Mouse (Mus musculus) ZHBTc4 (cell line): ENCODE data around the gene Sh2d5.
A peak's percentile ranks its signal among the peaks of the same experiment; 100 is the strongest.

ENCODE experiments used
- DNase-seq: peaks from one replicate; pipeline ENCODE4 v3.0.0-alpha.2; 2011; ENCODE audit warnings: low read depth, low spot score

Sh2d5 gene

DNA sequence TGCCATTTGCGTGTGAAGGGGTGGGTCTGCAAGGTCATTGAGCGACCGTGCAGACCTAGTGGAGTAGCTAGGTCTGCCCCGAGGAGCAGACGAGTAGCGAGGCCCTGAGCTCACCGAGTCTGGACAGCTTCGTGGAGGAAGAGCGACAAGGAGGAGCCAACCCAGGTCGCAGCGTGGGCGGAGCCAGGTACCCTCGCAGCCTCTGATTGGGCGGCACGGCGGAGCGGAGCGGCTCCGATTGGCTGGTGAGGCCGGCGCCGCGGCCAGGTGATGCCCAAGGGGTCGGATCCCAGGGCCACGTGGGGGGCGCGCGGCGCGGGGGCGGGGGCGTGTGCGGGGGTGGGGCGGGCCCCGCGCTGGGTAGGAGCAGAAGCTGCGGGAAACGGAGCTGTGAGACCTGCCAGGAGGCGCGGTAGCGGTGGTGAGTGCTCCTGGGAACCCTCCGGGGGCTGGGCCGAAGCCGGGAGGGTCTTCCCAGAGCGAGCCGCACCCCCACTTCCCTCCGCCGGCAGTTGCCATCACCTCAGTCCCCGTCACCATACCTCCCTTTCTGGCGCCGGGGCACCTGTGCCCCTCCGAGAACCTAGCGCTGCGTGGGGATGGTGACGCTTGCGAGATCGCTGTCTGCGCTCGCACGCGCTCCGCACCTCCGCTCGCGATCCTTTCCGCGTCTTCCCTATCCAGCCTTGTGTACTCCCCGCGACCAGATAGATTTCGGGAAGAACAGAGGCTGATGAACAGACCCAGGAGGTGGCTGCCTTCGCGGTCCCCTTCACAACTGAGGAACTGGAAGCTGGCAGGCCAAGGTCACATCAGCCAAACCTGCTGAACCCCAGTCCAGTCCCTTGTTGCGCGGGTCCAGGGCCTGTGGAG is at the start of gene Sh2d5, which contains the start of gene Kif17:
Sh2d5 (plus strand) TSS at position 316 of the 873 bp plus-strand sequence.
Kif17 (plus strand) TSS at position 348 of the 873 bp plus-strand sequence.
- DNase-seq, result peak; percentile 93

DNA sequence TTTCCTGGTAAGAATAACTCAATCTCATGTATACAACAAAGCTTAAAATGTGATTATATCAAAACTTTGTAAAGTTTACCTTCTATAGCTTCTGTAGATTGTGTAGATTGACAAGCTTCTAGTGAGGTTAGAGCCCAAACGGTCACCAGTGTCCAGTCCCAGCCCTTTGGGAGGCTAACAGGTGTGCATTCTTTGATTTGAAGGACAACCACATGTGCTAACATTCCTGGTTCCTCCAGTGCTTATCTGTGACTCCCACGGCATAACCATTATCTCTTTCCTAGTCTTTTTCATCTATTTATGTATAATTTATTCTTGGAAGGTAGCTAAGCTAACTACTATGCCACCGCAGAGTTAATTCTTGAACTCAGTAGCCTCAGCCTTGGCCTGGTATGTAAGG is 49.4 kb upstream of the Sh2d5 start:
- no peak for DNase-seq

DNA sequence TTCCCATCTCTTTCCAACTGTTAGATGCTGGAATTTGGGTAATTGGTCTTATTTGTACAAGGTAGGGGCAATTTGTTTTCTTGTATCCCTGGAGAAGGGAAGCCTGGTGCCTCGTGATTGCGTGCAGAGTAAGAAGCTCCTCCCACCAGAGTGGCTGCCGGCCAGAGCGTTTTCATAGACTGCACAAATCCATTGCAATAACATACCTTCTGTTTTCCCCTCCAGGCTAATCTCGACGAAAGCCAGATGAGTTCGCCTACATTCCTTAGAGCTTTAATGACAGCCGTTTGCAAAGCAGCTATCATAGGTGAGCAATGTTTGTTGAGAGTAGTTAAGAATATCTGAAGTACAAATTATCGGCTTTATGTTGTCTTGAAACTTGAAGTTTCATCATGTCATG is 48.5 kb upstream of the Sh2d5 start:
- peak; percentile 18 for DNase-seq

DNA sequence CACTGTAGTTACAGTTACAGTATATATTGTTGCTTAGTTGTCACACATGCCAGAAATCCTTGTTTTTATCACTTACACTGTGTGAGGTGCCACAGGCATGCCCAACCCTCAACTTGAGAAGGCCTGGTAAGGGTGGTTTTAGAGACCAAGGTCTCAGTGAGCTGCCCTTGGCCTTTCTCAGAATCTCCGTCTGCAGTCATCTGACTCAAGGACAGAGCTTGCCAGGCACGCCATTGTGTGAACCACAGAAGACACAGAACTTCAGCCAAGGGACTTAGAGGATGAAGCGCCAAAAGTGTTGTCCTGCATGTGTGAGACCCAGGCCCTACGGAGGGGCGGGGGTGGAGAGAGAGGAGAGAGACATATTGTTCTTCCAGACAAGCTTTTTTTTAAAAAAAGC is 40.1 kb upstream of the Sh2d5 start:
- DNase-seq, result no peak

DNA sequence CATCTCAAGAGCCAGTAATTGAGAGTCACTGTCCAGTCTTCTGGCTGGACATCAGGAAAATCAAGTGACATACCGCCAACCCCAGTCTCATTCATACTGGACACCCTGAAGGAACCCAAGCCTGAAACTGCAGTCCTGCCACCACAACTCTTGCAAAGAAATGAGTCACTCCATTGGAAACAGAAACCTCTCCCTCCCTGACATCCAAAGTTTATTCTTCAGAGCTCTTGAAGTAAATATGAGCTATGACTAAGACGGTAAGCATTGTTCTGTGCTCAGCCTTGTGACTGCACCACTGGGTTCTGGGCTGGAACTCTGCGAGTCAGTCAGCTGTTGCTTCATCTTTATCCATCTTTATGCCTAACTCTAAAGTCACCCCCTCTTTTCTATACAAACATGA is 36.3 kb upstream of the Sh2d5 start:
- DNase-seq, result no peak

DNA sequence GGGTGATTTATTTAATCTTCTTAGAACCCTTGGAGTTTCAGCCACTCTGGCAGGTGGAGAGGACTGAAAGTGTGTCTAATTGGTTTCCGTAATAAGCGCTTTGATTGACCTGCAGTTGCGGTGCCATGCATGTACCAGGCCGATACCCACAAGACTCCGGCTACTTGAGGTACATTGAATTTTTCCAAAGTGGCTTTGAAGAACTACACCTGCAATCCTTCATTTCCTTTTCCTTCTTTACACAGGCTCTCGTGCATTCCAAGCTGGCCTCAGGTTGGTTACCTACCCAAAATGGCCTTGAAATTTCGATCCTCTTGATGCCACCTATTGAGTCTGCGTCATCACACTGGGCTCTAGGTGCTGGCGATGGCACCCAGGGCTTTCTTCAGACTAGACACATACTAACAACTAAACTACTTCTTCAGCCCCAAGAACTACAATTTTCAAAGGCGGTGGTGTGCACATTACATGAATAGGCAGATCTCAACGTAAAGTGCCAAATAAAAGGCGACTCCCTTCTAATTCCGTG is 34.5 kb upstream of the Sh2d5 start:
- DNase-seq, result no peak

DNA sequence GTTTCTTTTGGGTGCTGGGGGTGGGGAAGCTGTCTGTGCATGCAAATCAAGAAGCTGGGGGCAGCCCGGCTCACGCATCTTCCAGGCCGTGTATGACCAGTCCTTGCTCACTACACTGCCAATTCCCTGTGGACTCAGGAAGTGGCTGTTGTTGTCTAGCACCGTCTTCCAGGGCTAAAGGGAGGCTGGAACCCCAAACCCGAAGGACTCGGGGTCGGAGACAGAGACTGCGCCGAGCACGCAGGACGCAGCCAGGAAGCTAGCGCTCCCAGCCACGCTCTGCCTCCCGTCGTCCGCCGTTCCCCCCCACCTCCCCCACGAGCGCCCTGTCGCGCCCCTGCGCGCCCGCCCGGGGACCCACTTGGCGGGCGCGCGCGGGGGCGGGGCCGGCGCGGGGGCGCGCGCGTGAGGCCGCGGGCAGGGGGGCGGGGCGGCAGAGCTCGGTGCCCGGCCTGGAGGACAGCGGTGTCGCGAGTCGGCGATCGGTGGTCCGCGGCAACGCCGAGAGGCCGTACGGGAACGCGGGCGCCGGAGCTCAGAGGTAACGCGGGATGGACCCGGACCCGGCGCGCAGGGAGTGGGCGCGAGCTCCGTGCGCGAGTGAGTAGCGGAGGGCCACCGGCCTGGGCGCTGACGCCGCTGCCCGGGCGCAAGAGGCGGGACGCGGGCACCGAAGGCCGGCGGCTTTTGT is 33.9 kb upstream of the Sh2d5 start, which contains the start of gene Hp1bp3:
Hp1bp3 (plus strand) TSS at position 97 of the 691 bp plus-strand sequence.
- peak; percentile 91 for DNase-seq

DNA sequence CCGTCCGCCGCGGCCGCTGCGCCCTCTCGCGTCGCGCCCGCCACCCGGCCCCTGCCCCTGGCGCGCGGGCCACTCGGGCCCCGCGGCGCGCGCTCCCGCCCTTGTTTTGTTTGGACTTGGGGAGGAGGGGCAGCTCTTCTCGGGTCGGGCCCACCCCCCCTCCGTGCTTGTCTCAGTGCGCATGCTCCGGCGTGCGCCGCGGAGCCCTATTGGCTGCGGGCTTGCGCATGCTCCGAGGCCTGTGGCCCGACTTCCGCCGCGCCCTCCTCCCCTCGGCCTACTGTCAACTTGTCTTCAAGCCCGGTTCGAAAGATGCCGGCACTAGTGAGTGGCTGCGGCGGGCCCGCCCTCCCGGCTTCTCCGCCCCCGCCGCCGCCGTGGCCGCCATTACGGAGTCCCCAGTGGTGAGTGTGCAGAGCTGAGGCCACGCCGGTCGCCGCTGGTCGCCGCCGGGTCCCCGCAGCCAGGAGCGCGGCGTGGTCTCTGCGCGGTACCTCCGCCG is 33.3 kb upstream of the Sh2d5 start:
- peak; percentile 99 for DNase-seq

DNA sequence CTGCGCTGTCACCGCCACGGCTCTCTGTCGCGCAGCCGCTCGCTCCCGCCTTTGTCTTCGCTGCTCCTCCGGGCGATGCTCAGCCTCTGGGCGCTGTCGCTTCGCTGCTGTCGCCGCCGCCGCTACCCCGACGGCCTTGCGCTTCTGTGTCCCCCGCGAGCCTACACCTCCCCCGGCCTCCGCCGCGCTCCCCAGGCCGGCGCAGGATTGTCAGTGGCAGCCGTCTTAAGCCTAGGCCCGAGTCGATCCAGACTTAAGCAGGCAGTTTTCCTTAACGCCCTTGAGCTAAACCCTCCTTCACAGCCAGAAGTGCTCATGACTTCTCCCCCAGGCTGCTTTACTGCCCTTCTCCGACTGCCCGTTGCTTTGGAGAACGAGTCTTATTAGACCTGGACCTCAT is 32.8 kb upstream of the Sh2d5 start:
- no peak for DNase-seq

DNA sequence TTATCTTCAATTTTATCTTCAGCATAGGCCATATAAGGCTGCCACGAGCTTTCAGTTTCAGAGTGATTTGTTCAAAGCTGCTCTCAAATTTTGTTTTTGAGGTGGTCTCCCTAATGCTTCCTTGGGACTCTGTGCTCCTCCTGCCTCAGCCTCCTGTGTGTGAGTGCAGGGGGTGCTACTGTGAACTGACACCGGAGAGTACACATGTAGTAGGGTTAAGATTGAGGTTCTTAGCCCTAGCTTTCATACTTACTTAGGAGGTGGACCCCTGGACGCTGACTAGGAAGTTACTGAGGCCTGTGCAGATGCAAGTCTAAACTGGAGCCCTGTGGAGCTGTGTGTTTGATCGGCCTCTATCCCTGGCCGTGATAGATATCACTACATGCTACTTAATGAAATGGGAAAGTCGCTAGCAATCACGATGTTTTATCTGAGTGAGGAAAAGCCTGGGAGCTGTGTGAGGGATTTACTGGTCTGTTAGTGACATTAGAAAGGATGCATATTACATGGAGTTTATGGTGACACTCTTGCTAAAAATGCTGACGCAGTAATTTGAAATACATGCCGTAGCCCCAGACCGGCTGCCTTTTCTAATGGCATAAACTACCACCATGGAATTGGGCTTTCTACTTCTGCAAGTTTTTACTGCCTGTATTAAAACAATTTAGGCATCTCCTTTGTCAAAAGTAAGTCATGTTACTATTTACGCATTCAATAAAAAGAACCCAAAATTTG is 32.1 kb upstream of the Sh2d5 start:
- no peak for DNase-seq

DNA sequence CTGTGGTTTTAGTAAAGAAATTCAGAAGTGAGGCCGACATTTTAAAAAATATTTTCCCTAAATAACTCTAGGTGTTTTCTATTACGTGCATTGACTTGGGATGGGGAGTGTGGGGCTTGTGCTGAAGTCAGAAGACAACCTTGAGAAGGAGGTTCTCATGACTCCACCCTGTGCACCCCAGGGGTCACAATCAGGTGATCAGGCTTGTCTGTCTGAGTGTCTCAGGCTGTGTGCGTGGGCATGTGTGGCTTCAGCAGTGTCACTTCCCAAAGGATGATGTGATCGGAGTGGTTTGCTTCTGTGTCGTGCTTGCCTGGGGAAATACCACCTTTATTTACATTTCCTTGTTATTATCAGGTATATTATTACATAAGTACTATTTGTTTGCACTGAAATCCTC is 30.9 kb upstream of the Sh2d5 start:
- peak; percentile 39 for DNase-seq

DNA sequence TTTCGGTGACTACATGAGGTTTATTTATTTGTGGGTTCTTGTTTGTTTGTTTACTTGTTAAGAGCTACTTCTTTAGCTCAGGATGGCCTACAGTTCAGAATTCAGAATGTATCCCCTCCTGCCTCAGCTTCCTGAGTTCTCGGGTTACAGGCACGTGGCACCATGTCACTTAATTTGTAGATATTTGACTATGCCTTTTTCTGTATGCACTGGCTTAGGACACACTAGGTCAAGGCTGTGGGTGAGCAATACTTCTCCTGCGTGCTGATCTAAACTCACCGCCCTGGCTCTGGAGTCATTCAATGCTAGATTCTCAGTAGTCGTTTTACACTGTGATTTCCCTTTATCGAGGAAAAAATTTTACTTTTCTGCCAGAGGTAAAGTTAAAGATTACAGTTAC is 29.4 kb upstream of the Sh2d5 start:
- no peak for DNase-seq

DNA sequence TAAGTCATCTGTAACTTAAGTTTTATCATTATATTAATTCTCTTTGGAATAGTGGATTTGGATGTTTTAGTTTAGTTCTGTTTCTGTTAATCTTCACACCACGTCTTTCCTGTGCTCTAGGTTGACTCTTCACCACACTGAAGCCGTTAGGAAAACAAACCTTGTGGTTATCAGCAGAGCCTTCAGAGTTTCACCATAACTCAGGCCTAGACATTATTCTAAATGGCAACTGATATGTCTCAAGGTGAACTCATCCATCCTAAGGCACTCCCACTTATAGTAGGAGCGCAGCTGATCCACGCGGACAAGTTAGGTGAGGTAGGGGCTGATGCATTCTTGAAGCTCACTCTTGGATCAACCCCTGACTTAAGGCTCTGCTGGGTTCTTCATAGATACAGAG is 28.8 kb upstream of the Sh2d5 start:
- DNase-seq, result no peak

DNA sequence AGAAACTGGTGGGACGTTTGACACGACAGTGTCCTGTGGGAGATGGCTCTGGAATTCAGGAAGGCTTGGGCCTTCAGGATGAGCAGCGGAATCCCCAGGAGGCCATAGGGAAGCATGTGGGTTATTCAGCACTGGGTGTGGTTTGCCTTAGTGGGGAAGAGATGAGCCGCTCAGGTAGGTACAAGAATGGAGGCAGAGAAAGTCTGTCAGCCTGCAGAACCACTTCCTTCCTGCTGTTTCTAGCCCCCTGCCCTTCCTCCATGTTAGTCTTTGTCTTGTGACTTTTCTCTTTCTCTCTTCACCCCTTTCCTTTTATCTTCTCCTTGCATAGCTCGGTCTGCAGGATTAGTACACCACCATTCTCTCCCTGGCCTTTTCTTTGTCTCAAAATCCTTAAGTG is 27.8 kb upstream of the Sh2d5 start:
- peak; percentile 29 for DNase-seq

DNA sequence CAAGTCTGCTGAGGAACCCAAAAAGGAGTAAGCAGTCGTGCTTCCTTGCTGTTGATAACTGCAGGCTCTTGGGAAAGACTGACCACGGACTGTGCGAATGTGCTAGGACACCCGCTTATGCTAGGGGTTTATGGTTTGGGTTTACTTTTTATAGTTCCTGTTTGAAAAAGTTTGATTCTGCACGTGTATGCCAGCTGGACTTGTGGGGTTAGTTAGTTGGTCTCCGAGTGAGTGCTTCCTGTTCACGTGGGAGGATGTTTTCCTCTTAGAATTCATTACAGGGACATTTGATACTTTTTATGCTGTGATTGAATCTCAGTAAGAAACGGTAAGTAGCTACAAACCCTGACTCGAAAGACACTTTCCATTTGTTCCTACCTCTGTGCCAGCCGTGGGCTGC is 26.6 kb upstream of the Sh2d5 start:
- DNase-seq, result no peak

DNA sequence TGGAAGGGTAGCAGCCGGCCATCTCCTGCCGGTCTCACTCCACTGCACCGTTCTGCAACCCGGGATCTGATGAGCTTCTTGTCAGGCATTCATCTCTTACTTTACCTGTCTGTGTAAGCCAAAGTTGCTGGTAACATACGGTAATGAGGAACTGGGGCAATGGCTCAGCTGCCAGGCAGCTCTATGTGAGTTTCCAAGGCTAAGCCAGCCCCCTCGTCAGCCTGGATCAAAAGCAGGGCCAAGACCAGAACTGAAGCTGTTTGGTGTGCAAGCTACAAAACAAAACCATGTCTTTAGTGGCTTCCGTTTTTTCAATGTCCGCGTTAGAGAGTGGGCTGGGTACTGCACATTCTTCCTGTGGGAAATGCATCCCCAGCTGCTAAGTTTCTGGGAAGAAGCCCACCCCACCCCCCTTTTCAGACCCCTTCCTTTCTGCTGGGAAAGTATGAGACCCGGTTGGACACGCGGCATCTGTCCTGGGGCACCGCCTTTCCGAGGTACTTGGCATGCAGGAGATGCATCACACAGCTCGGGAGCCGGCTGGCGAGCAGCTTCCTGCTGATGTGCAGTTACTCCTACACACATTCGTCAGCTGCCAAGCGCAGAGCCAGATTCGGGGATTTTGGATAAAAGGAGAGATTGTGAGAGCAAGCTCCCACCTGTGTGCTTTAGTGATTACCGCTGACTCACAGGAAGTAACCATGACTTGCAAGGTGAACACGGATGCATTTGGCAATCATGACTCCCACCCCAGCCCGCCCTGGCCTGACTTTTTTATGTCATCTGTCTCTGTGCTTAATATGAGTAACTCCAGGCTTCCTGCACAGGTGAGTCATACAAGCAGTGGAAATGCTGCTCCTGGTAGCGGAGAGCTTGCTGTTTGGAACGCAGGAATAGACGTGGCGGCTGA is 3.2 kb upstream of the Sh2d5 start:
- peak; percentile 16 for DNase-seq

DNA sequence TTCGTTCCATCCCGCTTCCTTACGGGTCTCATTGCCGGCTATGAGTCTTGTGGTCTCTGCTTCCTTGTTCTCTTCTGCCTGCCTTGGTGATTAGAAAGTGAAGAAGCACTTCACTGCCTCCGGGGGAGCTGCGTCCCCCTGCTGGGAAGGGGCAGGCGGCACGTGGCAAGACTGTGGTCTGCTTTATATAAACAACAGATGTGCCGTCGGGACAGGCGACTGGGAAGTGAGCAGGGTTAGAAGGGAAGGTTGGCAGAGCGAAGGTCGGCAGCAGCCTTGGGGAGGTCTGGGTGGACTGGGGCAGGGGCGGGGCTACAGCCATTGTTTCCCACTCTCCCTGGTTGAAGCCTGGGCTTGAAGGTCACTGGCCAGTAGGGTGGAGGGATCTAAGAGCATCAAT is 1.6 kb downstream of the Sh2d5 start:
- peak; percentile 90 for DNase-seq

DNA sequence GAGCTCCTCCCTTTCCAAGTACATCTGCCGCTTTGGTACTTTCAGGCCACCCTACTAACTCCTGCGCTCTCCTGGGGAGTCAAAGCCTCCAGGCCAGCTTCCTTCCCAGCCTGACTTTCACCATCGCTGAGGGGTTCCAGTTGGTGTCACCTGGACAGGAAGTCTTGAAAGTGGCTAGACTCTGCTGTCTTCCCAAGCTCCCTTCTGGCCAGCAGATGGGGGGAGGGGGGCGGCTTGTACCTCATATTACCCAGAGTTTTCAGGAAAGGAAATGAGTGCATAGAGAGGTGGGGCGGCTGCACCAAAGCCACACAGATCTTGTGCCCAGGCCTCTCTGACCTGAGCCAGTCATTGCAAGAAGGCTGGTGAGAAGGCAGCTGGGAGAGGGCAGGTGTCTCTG is 2.0 kb downstream of the Sh2d5 start:
- no peak for DNase-seq

DNA sequence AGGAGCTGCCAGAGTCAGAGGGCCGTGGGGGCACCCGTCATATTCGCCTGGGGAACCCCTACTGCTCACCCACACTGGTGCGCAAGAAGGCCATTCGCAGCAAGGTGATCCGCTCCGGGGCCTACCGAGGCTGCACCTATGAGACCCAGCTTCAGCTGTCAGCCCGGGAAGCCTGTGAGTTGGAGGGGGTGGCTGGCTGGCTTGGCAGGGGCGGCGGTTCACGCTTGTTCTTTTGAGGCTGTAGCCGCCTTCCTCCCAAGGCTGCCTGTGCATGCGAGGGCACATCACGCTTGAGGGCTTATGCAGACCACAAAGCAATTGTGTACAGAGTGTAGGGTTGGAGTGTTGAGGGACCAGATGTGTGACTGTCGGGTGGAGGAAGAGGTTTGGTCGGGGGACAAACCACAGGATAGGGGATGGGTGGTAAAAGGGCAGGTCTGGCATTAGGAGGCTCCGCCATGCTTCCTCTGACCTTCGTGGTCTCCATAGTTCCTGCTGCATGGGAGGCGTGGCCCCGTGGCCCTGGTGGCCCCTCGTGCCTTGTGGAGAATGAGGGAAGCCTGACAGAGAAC is 7.0 kb downstream of the Sh2d5 start:
- DNase-seq, result no peak

DNA sequence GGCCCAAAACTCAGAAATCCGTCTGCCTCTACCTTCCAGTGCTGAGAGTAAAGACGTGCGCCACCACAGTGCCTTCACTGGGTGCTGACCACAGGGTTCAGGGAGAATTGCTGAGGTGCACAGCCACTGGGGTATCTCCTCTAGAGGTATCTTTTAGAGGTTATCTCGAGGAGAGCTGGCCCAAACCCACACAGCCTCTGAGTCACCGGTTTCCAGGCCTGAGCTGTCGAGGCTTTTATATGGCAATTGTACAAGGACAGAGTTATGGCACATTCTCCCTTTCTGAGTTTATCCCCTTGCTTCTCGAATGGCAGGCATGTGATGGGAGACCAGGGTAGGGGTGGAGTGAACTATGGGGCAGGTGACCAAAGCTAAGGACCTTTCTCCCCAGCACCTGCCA is 8.5 kb downstream of the Sh2d5 start:
- DNase-seq, result no peak
